Mouse (Mus musculus): ENCODE measurements around the gene Lrrc4c.

GRCm38 (mm10) chr2:97466243-97466793, 1148.3 kb downstream of the Lrrc4c start:
- no peak for TF ChIP-seq GATA1 (IDR thresholded peaks at IDR 0.05; ENCODE audit: borderline replicate concordance, low read length)
- TF ChIP-seq FLI1 (IDR thresholded peaks at IDR 0.05; ENCODE audit: low read length), result no peak
